Mouse (Mus musculus): ENCODE measurements around the gene Tnnt1. TPM values are rescaled to one million over a fixed set of nuclear protein-coding genes. Genes with fewer than 3 reads are reported as not detected.

The Tnnt1 gene
- polyA plus RNA-seq, 1 experiment from 2014 or later, result 2.6 TPM

GRCm38 (mm10) chr7:4493991-4494390 is 22.2 kb downstream of the Tnnt1 start:
- Histone ChIP-seq H3K27ac (replicated peaks; ENCODE audit: low read depth, low read length) (no peak overlapping the region), H3K9ac (replicated peaks; ENCODE audit: low read length) (no peak overlapping the region), H3K9me3 (ENCODE audit: control insufficient read depth, low read length) (no peaks in the 10 kb centered on the region), H3K4me3 (replicated peaks; ENCODE audit: low read depth, low read length) (no peak overlapping the region), H3K36me3 (ENCODE audit: control insufficient read depth, insufficient read depth, low read length) (peaks cover 45% of the 10 kb centered on the region), H3K27me3 (ENCODE audit: control insufficient read depth, insufficient read depth, low read length) (no peaks in the 10 kb centered on the region), H3K4me1 (ENCODE audit: control insufficient read depth, insufficient read depth, low read length) (peaks cover 16% of the 10 kb centered on the region), H3K4me2 (ENCODE audit: low read length) (no peak overlapping the region)
- DNase-seq, result no peak
- ATAC-seq (ENCODE audit: low FRiP score, low TSS enrichment), result no peak
- WGBS, result 93% methylated on average over 1 of the region's 1 CpGs

DNA sequence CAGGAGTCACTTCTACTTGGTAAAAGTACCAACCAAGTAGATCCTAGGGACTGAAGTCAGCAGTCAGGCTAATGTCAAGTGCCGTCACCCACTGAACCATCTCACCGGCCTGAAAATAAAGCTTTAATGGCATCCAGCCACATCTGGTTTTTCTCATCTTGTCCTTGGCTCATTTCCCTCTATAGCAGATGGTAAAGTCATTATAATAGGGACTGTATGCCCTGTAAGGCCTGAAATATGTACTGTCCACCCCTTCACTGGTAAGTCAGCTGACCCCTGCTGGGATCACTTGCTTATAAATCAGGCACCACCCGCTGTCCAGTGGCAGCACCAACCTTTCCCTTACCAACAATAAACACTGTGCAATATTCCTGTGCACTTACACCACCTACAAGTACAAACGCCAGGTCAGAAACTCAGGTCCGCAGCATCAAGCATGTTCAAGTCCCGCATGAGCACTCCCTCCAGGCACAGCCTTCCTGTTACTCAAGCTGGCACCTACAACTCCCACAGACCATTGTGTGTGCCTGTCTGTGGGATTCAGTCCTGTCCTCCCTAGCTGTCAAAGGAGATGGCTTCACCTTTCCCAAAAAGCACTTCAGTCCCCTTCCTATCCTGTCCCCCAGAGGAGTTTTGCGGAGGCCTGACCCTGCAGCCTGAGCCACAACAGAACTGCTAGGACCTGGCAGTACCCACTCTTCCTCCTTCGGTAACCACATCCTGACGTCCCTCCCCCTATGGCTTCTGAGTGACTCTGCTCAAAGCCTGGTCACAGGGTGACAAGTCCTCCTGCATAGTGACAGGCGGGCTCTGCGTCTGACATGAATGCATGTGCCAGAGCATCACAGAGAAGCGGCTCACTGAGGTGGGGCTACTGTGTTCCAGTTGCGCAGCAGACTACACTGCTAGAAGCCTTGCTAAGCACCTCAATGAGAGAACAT is 23.6 kb downstream of the Tnnt1 start:
- Histone ChIP-seq H3K9ac (replicated peaks; ENCODE audit: low read length) (no peak overlapping the region), H3K4me2 (ENCODE audit: low read length) (no peak overlapping the region), H3K9me3 (ENCODE audit: control insufficient read depth, low read length) (no peaks in the 10 kb centered on the region), H3K27ac (replicated peaks; ENCODE audit: low read depth, low read length) (no peak overlapping the region), H3K4me1 (ENCODE audit: control insufficient read depth, insufficient read depth, low read length) (peaks cover 2% of the 10 kb centered on the region; the same call in 1 of the 2 replicates), H3K36me3 (ENCODE audit: control insufficient read depth, insufficient read depth, low read length) (peaks cover 52% of the 10 kb centered on the region), H3K27me3 (ENCODE audit: control insufficient read depth, insufficient read depth, low read length) (no peaks in the 10 kb centered on the region), H3K4me3 (replicated peaks; ENCODE audit: low read depth, low read length) (no peak overlapping the region)
- DNase-seq (no peak), ATAC-seq (ENCODE audit: low FRiP score, low TSS enrichment) (no peak)
- 94% methylated on average over 13 of the region's 13 CpGs for WGBS

DNA sequence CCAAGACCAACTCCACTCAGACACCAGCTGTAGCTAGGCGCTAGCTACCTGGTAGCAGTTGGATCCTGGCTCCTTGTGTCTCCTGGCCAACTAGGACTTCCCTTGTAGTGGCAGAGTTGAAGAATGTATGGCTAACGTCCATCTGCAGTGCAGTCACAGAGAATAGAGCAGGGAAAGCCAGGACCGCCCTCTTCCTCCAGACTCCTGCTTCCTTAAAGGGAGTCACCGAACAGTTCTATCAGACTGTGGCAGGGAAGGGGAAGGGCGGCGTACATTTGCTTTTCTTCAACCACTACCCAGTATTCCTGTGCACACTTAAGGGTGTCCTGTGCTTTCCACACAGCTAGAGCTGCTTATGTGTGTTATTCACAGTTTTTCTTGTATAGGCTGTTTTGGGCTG is 24.9 kb downstream of the Tnnt1 start:
- no peak for DNase-seq
- 91% methylated on average over 6 of the region's 6 CpGs for WGBS
- Histone ChIP-seq H3K4me2 (ENCODE audit: low read length) (no peak overlapping the region), H3K4me1 (ENCODE audit: control insufficient read depth, insufficient read depth, low read length) (no peaks in the 10 kb centered on the region), H3K9me3 (ENCODE audit: control insufficient read depth, low read length) (no peaks in the 10 kb centered on the region), H3K27ac (replicated peaks; ENCODE audit: low read depth, low read length) (no peak overlapping the region), H3K9ac (replicated peaks; ENCODE audit: low read length) (no peak overlapping the region), H3K27me3 (ENCODE audit: control insufficient read depth, insufficient read depth, low read length) (no peaks in the 10 kb centered on the region), H3K4me3 (replicated peaks; ENCODE audit: low read depth, low read length) (no peak overlapping the region), H3K36me3 (ENCODE audit: control insufficient read depth, insufficient read depth, low read length) (peaks cover 48% of the 10 kb centered on the region)
- ATAC-seq (ENCODE audit: low FRiP score, low TSS enrichment), result no peak

DNA sequence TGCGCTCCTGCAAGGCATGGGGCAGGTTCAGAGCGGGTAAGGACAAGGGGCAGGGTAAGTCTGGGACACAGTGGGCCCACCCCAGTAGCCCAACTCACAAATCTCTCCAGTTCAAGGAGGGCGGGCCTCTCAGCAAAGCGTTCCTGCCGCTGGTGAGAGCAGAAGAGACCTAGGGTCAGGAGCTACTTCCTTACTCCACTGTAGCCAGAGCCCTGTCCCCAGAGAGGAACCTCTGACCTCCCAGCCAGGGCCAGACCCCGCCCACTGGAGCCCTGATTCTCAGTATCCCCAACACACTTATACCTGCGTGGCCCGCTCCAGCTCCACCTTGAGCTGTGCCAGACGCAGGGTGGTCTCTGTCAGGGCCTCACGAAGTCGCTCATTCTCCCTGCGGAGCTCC is 33.9 kb downstream of the Tnnt1 start:
- Histone ChIP-seq H3K4me3 (replicated peaks; ENCODE audit: low read depth, low read length) (no peak overlapping the region), H3K9ac (replicated peaks; ENCODE audit: low read length) (no peak overlapping the region), H3K27ac (replicated peaks; ENCODE audit: low read depth, low read length) (no peak overlapping the region), H3K4me1 (ENCODE audit: control insufficient read depth, insufficient read depth, low read length) (peaks cover 11% of the 10 kb centered on the region; the same call in 1 of the 2 replicates), H3K4me2 (ENCODE audit: low read length) (no peak overlapping the region), H3K27me3 (ENCODE audit: control insufficient read depth, insufficient read depth, low read length) (0 out of 2 replicates have a peak, but pooled peaks cover 3% of the 10 kb centered on the region), H3K9me3 (ENCODE audit: control insufficient read depth, low read length) (no peaks in the 10 kb centered on the region), H3K36me3 (ENCODE audit: control insufficient read depth, insufficient read depth, low read length) (peaks cover 60% of the 10 kb centered on the region)
- ATAC-seq (ENCODE audit: low FRiP score, low TSS enrichment), result no peak
- 95% methylated on average over 12 of the region's 12 CpGs for WGBS
- no peak for DNase-seq

DNA sequence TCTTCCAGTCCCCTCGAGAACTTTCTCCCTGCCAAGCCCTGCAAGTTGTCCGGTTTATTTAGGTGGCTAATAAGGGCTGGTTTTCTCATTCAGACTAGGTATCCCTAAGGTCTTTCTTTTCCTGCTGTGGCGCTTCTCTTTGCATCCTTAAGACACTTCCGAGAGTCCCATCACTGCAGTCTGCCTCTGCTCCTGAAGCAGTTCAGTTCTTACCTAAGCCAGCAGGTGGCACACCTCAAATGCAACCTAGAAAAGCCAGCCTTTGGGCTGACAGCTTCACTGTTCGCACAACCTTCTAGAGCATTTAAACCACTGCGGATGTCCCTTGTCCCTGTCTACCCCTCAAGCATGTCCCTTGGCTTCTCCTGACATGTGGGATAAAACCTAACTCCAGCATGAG is 36.5 kb downstream of the Tnnt1 start:
- peaks cover 11% of the 10 kb centered on the region; the same call in 1 of the 2 replicates for H3K4me1 ChIP-seq (ENCODE audit: control insufficient read depth, insufficient read depth, low read length)
- H3K27me3 ChIP-seq (ENCODE audit: control insufficient read depth, insufficient read depth, low read length), result peaks cover 15% of the 10 kb centered on the region; the same call in 1 of the 2 replicates
- no peak overlapping the region for H3K4me2 ChIP-seq (ENCODE audit: low read length)
- H3K9ac ChIP-seq (replicated peaks; ENCODE audit: low read length), result no peak overlapping the region
- peaks cover 40% of the 10 kb centered on the region for H3K36me3 ChIP-seq (ENCODE audit: control insufficient read depth, insufficient read depth, low read length)
- H3K27ac ChIP-seq (replicated peaks; ENCODE audit: low read depth, low read length), result no peak overlapping the region
- H3K9me3 ChIP-seq (ENCODE audit: control insufficient read depth, low read length), result no peaks in the 10 kb centered on the region
- peak; percentile 77 for DNase-seq
- no peak for ATAC-seq (ENCODE audit: low FRiP score, low TSS enrichment)
- WGBS, result 27% methylated on average over 6 of the region's 6 CpGs
- no peak overlapping the region for H3K4me3 ChIP-seq (replicated peaks; ENCODE audit: low read depth, low read length)

DNA sequence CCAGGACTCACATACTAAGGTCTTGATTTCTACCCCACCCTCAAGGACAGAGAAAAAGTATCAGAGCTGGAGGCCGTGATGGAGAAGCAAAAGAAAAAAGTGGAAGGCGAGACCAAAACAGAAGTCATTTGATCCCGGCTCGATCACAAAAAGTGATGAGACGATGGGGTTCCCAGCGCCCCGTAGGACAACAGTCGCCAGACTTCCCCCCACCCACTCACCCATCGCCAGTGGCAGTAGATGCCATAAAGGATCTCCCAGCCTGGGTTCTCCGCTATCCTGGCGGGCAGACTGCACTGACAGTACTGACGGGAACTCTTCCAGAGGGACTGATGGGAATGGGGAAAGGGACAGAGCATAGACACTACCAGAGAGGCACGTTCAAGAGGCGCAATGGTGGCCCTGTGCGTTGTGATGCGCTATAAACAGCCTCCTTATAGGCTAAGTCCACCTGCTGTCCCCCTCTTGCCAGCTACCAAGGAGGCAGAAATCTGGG is 37.3 kb downstream of the Tnnt1 start:
- H3K4me1 ChIP-seq (ENCODE audit: control insufficient read depth, insufficient read depth, low read length), result peaks cover 11% of the 10 kb centered on the region; the same call in 1 of the 2 replicates
- peaks cover 20% of the 10 kb centered on the region; the same call in 1 of the 2 replicates for H3K27me3 ChIP-seq (ENCODE audit: control insufficient read depth, insufficient read depth, low read length)
- H3K9ac ChIP-seq (replicated peaks; ENCODE audit: low read length), result peak overlapping the region; percentile 38
- peak overlapping the region; percentile 14; the same call in 1 of the 2 replicates for H3K27ac ChIP-seq (replicated peaks; ENCODE audit: low read depth, low read length)
- peak overlapping the region; percentile 86 for H3K4me2 ChIP-seq (ENCODE audit: low read length)
- ATAC-seq (ENCODE audit: low FRiP score, low TSS enrichment) (no peak), DNase-seq (peak; percentile 23)
- 2% methylated on average over 16 of the region's 16 CpGs for WGBS
- H3K4me3 ChIP-seq (replicated peaks; ENCODE audit: low read depth, low read length), result peak overlapping the region; percentile 40
- H3K9me3 ChIP-seq (ENCODE audit: control insufficient read depth, low read length), result no peaks in the 10 kb centered on the region
- peaks cover 31% of the 10 kb centered on the region for H3K36me3 ChIP-seq (ENCODE audit: control insufficient read depth, insufficient read depth, low read length)

DNA sequence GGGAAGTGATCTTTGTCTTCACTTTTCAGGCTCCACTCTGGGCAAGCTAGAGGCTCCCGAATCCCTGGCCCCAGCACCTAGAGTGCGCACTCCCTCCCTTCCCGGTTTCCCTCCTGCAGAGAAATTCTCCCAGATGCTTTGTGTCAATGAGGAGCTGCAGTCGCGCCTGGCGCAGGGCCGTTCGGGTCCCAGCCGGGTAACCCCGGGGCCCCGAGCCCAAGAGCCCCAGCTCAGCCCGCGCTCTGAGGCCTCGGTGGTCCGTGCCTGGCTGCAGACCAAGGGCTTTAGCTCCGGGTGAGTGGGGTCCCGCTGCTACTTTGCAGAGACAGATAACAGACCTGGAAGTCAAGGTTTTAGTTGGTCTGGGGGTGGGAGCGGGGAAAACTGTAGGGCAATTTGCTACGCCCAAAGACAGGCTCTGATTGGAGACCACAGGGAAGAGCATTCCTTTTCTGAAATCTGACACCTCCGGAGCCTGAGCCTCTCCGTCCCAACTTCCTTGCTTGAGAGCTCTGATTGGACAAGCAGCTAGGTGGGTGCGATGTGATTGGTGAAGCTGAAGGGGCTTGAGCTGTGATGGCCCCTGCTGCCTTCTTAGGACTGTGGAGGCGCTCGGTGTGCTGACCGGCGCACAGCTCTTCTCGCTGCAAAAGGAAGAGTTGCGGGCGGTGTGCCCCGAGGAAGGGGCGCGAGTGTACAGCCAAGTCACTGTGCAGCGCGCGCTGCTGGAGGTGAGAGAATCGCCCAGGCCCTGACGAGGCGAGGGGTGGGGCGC is 38.0 kb downstream of the Tnnt1 start:
- H3K4me1 ChIP-seq (ENCODE audit: control insufficient read depth, insufficient read depth, low read length), result peaks cover 11% of the 10 kb centered on the region; the same call in 1 of the 2 replicates
- peak; percentile 92 for ATAC-seq (ENCODE audit: low FRiP score, low TSS enrichment)
- H3K9me3 ChIP-seq (ENCODE audit: control insufficient read depth, low read length), result no peaks in the 10 kb centered on the region
- peak overlapping the region; percentile 40 for H3K4me3 ChIP-seq (replicated peaks; ENCODE audit: low read depth, low read length)
- H3K27ac ChIP-seq (replicated peaks; ENCODE audit: low read depth, low read length), result peak overlapping the region; percentile 64; the same call in 1 of the 2 replicates
- H3K9ac ChIP-seq (replicated peaks; ENCODE audit: low read length), result peak overlapping the region; percentile 47
- peak; percentile 86 for DNase-seq
- H3K27me3 ChIP-seq (ENCODE audit: control insufficient read depth, insufficient read depth, low read length), result peaks cover 26% of the 10 kb centered on the region
- peak overlapping the region; percentile 86 for H3K4me2 ChIP-seq (ENCODE audit: low read length)
- peaks cover 25% of the 10 kb centered on the region for H3K36me3 ChIP-seq (ENCODE audit: control insufficient read depth, insufficient read depth, low read length)
- under 1% methylated on average over 39 of the region's 39 CpGs for WGBS

DNA sequence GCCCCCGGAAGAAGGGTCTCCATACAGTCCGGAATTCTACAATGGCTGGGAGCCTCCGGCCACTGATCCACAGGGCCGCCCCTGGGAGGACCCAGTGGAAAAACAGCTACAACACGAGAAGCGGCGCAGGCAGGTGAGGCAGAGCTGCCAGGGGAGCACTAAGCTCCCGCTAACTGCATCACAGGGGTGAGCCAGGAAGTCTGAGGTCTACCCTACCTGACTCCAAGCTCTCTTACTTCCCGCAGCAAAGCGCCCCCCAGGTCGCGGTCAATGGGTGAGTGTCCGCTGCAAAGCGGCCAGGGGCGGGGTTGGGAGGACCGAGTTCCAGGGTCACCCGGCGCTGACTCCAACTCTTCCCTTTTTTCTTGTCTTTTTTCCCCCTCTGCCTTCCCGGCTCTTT is 42.2 kb downstream of the Tnnt1 start:
- ATAC-seq (ENCODE audit: low FRiP score, low TSS enrichment) (no peak), DNase-seq (no peak)
- H3K4me3 ChIP-seq (replicated peaks; ENCODE audit: low read depth, low read length), result no peak overlapping the region
- H3K36me3 ChIP-seq (ENCODE audit: control insufficient read depth, insufficient read depth, low read length), result no peaks in the 10 kb centered on the region
- 11% methylated on average over 19 of the region's 19 CpGs for WGBS
- H3K4me1 ChIP-seq (ENCODE audit: control insufficient read depth, insufficient read depth, low read length), result peaks cover 15% of the 10 kb centered on the region; the same call in 1 of the 2 replicates
- no peaks in the 10 kb centered on the region for H3K9me3 ChIP-seq (ENCODE audit: control insufficient read depth, low read length)
- no peak overlapping the region for H3K4me2 ChIP-seq (ENCODE audit: low read length)
- H3K27me3 ChIP-seq (ENCODE audit: control insufficient read depth, insufficient read depth, low read length), result peaks cover 36% of the 10 kb centered on the region
- no peak overlapping the region for H3K9ac ChIP-seq (replicated peaks; ENCODE audit: low read length)
- no peak overlapping the region for H3K27ac ChIP-seq (replicated peaks; ENCODE audit: low read depth, low read length)
